Mouse (Mus musculus) embryonic facial prominence, embryonic 10.5 days (tissue): Measurements from ENCODE around the gene Adam8. TPM values are rescaled to one million over a fixed set of nuclear protein-coding genes. Genes with fewer than 3 reads are reported as not detected.

Experiments
- DNase-seq: peaks from one replicate; pipeline ENCODE4 v3.0.0-alpha.2; 2017; ENCODE audit warnings: low spot score
- H3K27ac ChIP-seq: fragments of 300-500 bp; sonication (generic); replicated peaks from 2 replicates; pipeline ENCODE4 v1.5.1; 2016; ENCODE audit warnings: mild to moderate bottlenecking
- H3K27me3 ChIP-seq: fragments of 300-500 bp; sonication (generic); replicated peaks from 2 replicates; pipeline ENCODE4 v1.6.1; 2016; ENCODE audit warnings: low read depth, mild to moderate bottlenecking; ENCODE audit not compliant: poor library complexity, severe bottlenecking
- H3K36me3 ChIP-seq: fragments of 300-500 bp; sonication (generic); replicated peaks from 2 replicates; pipeline ENCODE4 v1.6.1; 2016; ENCODE audit warnings: mild to moderate bottlenecking, moderate library complexity
- H3K4me1 ChIP-seq: fragments of 300-500 bp; sonication (generic); 2 replicates; pipeline ENCODE4 v1.6.1; 2016
- H3K4me3 ChIP-seq: fragments of 300-500 bp; sonication (generic); 2 replicates; pipeline ENCODE4 v1.5.1; 2016; ENCODE audit warnings: mild to moderate bottlenecking, moderate library complexity
- H3K9me3 ChIP-seq: fragments of 300-500 bp; sonication (generic); 2 replicates; pipeline ENCODE4 v1.6.1; 2016; ENCODE audit warnings: mild to moderate bottlenecking
- WGBS: fragments of 180-500 bp; shearing (Covaris S2); methylation state at CpG from one replicate; pipeline ENCODE4 v1.1.7; 2016; 5-methylcytosine and 5-hydroxymethylcytosine counted together
- polyA plus RNA-seq: library from polyadenylated mRNA; unstranded; fragments of >200 nt; fragmentation: Nextera tagmentation; extraction: Ambion mirVana; gene quantifications from 2 replicates; pipeline ENCODE4 v1.2.1, GENCODE M21; 2016

Adam8 gene
- polyA plus RNA-seq, 1 experiment from 2014 or later: 2.3 TPM

DNA sequence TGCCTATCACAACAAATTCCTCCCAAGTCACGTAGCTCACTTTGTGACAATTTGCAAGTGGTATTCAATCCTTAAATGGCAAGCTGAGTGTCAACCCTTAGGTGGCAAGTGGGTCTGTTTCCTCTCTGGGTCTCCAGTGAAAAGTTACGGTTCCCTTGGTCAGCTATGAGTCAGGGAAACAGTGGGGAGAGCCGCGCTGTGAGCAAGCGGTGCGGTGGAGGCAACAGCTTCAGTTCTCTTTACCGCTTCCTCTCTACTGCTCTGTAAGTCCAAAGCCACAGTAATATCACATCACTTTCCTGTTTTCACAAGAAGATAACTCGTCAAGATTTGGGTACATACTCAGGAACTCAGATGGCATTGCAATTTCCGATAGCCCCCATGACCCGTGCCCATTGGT, 18.1 kb downstream of the Adam8 start:
- no peaks in the 10 kb centered on the region for H3K36me3 ChIP-seq
- DNase-seq: no peak
- H3K9me3 ChIP-seq: no peaks in the 10 kb centered on the region
- H3K27ac ChIP-seq: no peak overlapping the region
- H3K27me3 ChIP-seq: 0 out of 2 replicates have a peak, but pooled peaks cover 5% of the 10 kb centered on the region
- WGBS: 91% methylated on average over 10 of the region's 10 CpGs
- no peak overlapping the region for H3K4me3 ChIP-seq
- peaks cover 29% of the 10 kb centered on the region for H3K4me1 ChIP-seq

DNA sequence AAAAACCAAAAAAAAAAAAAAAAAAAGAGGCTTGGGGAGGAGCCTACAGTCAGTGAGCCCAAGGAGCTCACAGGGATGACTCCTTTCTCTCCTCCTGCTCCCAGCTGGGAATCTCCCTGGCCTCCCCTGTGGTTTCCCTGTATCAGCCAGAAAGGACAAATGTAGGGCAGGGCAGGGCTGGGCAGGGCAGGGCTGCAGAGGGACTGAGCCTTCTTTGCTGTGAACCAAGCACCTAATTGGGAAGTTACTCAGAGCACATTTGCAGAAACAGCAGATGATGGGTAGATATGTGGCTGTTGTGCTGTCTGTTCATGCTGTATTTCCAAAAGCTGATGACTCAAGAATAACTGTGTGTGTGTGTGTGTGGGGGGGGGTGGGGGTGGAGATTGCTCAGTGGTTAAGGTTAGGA, 19.4 kb downstream of the Adam8 start:
- Histone ChIP-seq H3K9me3 (no peaks in the 10 kb centered on the region), H3K27me3 (peaks cover 11% of the 10 kb centered on the region; the same call in 1 of the 2 replicates), H3K36me3 (no peaks in the 10 kb centered on the region), H3K4me1 (peaks cover 17% of the 10 kb centered on the region), H3K4me3 (no peak overlapping the region), H3K27ac (no peak overlapping the region)
- no peak for DNase-seq

- no peaks in the 10 kb centered on the region for H3K9me3 ChIP-seq
- peaks cover 17% of the 10 kb centered on the region; the same call in 1 of the 2 replicates for H3K27me3 ChIP-seq
- peaks cover 14% of the 10 kb centered on the region for H3K4me1 ChIP-seq
- 0 out of 2 replicates have a peak overlapping the region, but pooled peaks have one; percentile 32 for H3K27ac ChIP-seq
- no peak for DNase-seq
- H3K36me3 ChIP-seq: no peaks in the 10 kb centered on the region
- H3K4me3 ChIP-seq: no peak overlapping the region
- 74% methylated on average over 6 of the region's 6 CpGs for WGBS
Observed at GRCm38 (mm10) chr7:139971436-139971835, 20.9 kb downstream of the Adam8 start.

DNA sequence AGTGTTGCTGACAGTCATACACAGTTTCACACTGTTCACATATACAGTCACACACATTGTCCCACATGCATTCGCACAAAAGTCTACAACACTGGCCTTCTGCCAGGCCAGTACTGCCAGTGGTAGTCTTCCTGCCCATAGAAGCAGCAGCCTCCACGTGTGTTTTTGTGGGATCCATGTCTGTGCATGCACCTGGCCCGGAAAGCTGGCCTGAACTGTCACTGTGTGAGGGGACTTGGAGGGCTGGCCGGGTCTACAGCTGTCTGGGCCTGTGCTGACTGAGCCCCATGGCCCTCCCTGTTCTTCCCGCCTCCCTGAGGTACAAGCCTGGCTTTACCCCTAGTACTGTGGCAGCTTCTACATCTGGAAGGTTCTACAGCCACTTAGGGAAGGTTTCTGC, 21.4 kb downstream of the Adam8 start:
- H3K4me1 ChIP-seq: peaks cover 14% of the 10 kb centered on the region
- 87% methylated on average over 5 of the region's 5 CpGs for WGBS
- H3K36me3 ChIP-seq: no peaks in the 10 kb centered on the region
- H3K27ac ChIP-seq: 0 out of 2 replicates have a peak overlapping the region, but pooled peaks have one; percentile 32
- DNase-seq: no peak
- no peaks in the 10 kb centered on the region for H3K9me3 ChIP-seq
- H3K4me3 ChIP-seq: no peak overlapping the region
- H3K27me3 ChIP-seq: peaks cover 17% of the 10 kb centered on the region; the same call in 1 of the 2 replicates

GRCm38 (mm10) chr7:139970216-139970919, 22.0 kb downstream of the Adam8 start:
- Histone ChIP-seq H3K9me3 (no peaks in the 10 kb centered on the region), H3K4me1 (peaks cover 10% of the 10 kb centered on the region), H3K36me3 (no peaks in the 10 kb centered on the region), H3K4me3 (no peak overlapping the region), H3K27ac (peak overlapping the region; percentile 49; the same call in 1 of the 2 replicates), H3K27me3 (peaks cover 17% of the 10 kb centered on the region; the same call in 1 of the 2 replicates)
- 80% methylated on average over 10 of the region's 10 CpGs for WGBS
- peak; percentile 18 for DNase-seq

GRCm38 (mm10) chr7:139969348-139970130, 22.8 kb downstream of the Adam8 start:
- DNase-seq: peak; percentile 86
- Histone ChIP-seq H3K27ac (peak overlapping the region; percentile 49; the same call in 1 of the 2 replicates), H3K4me3 (no peak overlapping the region), H3K4me1 (peaks cover 10% of the 10 kb centered on the region), H3K36me3 (no peaks in the 10 kb centered on the region), H3K9me3 (no peaks in the 10 kb centered on the region), H3K27me3 (peaks cover 17% of the 10 kb centered on the region; the same call in 1 of the 2 replicates)
- 25% methylated on average over 10 of the region's 10 CpGs for WGBS

DNA sequence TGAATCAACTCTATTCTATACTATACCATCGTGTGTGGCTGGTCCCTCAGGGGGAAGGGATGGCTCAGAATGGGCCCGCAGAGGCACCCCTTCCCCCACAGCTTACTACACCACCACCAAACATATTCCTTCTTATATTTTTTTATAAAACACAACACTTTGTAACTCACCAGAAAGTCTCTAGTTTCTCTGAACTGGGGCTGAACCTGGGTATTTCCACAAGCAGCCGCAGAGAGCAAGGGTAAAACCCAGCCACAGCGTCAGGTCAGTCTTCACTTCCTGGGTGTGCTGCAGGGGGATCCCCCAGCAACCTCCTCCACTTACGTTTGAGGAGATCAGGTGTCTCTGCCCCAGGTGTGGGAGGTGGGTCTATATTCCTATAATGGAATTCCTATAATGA, 23.9 kb downstream of the Adam8 start:
- no peak overlapping the region for H3K27ac ChIP-seq
- 45% methylated on average over 5 of the region's 5 CpGs for WGBS
- no peak overlapping the region for H3K4me3 ChIP-seq
- peaks cover 10% of the 10 kb centered on the region for H3K4me1 ChIP-seq
- H3K27me3 ChIP-seq: peaks cover 17% of the 10 kb centered on the region; the same call in 1 of the 2 replicates
- H3K36me3 ChIP-seq: no peaks in the 10 kb centered on the region
- no peak for DNase-seq
- H3K9me3 ChIP-seq: no peaks in the 10 kb centered on the region

DNA sequence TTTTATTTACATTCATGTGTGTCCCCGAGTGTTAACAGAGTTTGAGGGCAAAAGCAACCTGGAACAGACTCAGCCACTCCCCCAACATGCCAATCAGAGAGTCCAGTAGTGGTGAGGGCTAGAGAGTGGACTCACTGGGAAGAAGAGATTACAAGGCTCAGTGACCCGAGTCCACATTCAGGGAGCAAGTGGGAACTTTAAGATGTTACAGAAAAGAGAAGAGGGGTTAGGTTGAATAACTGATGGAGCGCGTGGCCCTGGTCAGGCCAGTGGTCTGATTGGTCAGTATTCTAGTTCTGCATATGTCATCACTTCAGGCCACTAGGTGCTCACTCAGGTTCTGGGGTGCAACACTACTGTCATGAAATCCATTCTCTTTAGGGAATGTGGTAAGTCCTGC, 25.2 kb downstream of the Adam8 start:
- peaks cover 10% of the 10 kb centered on the region for H3K4me1 ChIP-seq
- no peak overlapping the region for H3K27ac ChIP-seq
- H3K4me3 ChIP-seq: no peak overlapping the region
- H3K36me3 ChIP-seq: no peaks in the 10 kb centered on the region
- H3K9me3 ChIP-seq: no peaks in the 10 kb centered on the region
- H3K27me3 ChIP-seq: peaks cover 17% of the 10 kb centered on the region; the same call in 1 of the 2 replicates
- DNase-seq: no peak
- 13% methylated on average over 4 of the region's 4 CpGs for WGBS

- H3K27me3 ChIP-seq: peaks cover 14% of the 10 kb centered on the region
- no peak for DNase-seq
- no peaks in the 10 kb centered on the region for H3K9me3 ChIP-seq
- H3K36me3 ChIP-seq: no peaks in the 10 kb centered on the region
- no peak overlapping the region for H3K4me3 ChIP-seq
- H3K27ac ChIP-seq: no peak overlapping the region
- WGBS: 73% methylated on average over 4 of the region's 4 CpGs
- no peaks in the 10 kb centered on the region for H3K4me1 ChIP-seq
Observed at GRCm38 (mm10) chr7:139963814-139964213, 28.5 kb downstream of the Adam8 start.

DNA sequence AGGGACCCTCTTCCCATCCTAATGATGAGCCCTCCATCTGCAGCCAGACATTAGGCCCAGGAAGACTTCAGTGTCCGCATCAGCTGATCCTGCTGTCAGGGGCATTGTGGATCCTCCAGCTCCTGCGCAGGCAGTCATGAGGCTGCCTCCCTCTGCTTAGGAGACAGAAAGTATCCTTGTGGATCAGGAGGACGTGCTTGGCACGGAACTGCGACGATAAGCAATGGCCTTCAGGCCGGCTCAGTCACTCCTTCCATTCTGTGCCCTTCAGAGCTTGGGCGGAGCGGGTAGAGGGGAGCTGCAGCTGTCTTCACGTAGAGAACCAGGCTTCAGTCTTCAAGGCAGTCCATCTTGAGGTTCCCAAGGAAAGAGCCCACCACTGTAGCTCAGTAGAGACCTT, 31.2 kb downstream of the Adam8 start:
- Histone ChIP-seq H3K4me1 (peaks cover 4% of the 10 kb centered on the region), H3K27me3 (peaks cover 27% of the 10 kb centered on the region), H3K27ac (no peak overlapping the region), H3K36me3 (no peaks in the 10 kb centered on the region), H3K9me3 (no peaks in the 10 kb centered on the region), H3K4me3 (no peak overlapping the region)
- DNase-seq: no peak
- WGBS: 88% methylated on average over 10 of the region's 10 CpGs

GRCm38 (mm10) chr7:139957958-139958357, 34.4 kb downstream of the Adam8 start:
- peaks cover 45% of the 10 kb centered on the region for H3K27me3 ChIP-seq
- H3K4me1 ChIP-seq: peaks cover 4% of the 10 kb centered on the region
- 43% methylated on average over 11 of the region's 11 CpGs for WGBS
- no peak for DNase-seq
- no peak overlapping the region for H3K4me3 ChIP-seq
- no peak overlapping the region for H3K27ac ChIP-seq
- no peaks in the 10 kb centered on the region for H3K9me3 ChIP-seq
- no peaks in the 10 kb centered on the region for H3K36me3 ChIP-seq

GRCm38 (mm10) chr7:139957437-139957836, 34.9 kb downstream of the Adam8 start:
- Histone ChIP-seq H3K27ac (no peak overlapping the region), H3K36me3 (no peaks in the 10 kb centered on the region), H3K9me3 (no peaks in the 10 kb centered on the region), H3K27me3 (peaks cover 48% of the 10 kb centered on the region), H3K4me1 (peaks cover 4% of the 10 kb centered on the region), H3K4me3 (no peak overlapping the region)
- 52% methylated on average over 11 of the region's 11 CpGs for WGBS
- no peak for DNase-seq
